Mouse (Mus musculus) limb, embryonic 10.5 days (tissue): ENCODE data around the gene Lcn9. TPM values are rescaled to one million over a fixed set of nuclear protein-coding genes. Genes with fewer than 3 reads are reported as not detected.

ENCODE experiments used
- DNase-seq: peaks from one replicate; pipeline ENCODE4 v3.0.0-alpha.2; 2017; ENCODE audit warnings: low spot score
- H3K27ac ChIP-seq: fragments of 300-500 bp; sonication (generic); 2 replicates; pipeline ENCODE4 v1.5.1; 2016; ENCODE audit warnings: mild to moderate bottlenecking
- H3K27me3 ChIP-seq: fragments of 300-500 bp; sonication (generic); 2 replicates; pipeline ENCODE4 v1.6.1; 2016; ENCODE audit warnings: low read depth, mild to moderate bottlenecking; ENCODE audit not compliant: poor library complexity, severe bottlenecking
- H3K36me3 ChIP-seq: fragments of 300-500 bp; sonication (generic); 2 replicates; pipeline ENCODE4 v1.6.1; 2016; ENCODE audit warnings: mild to moderate bottlenecking, moderate library complexity
- H3K4me1 ChIP-seq: fragments of 300-500 bp; sonication (generic); 2 replicates; pipeline ENCODE4 v1.6.1; 2016
- H3K4me3 ChIP-seq: fragments of 300-500 bp; sonication (generic); 2 replicates; pipeline ENCODE4 v1.5.1; 2016; ENCODE audit warnings: mild to moderate bottlenecking, moderate library complexity
- H3K9me3 ChIP-seq: fragments of 300-500 bp; sonication (generic); replicated peaks from 2 replicates; pipeline ENCODE4 v1.6.1; 2016; ENCODE audit warnings: mild to moderate bottlenecking
- WGBS: fragments of 180-500 bp; shearing (Covaris S2); methylation state at CpG from one replicate; pipeline ENCODE4 v1.1.7; 2016; 5-methylcytosine and 5-hydroxymethylcytosine counted together
- polyA plus RNA-seq: library from polyadenylated mRNA; unstranded; fragments of >200 nt; fragmentation: Nextera tagmentation; extraction: Ambion mirVana; gene quantifications from 2 replicates; pipeline ENCODE4 v1.2.1, GENCODE M21; 2016

The Lcn9 gene
- polyA plus RNA-seq: not detected in 2 replicates

- Histone ChIP-seq H3K27ac (no peak within 1 kb of the TSS), H3K4me1 (no peaks in the 10 kb centered on the region), H3K36me3 (no peaks in the 10 kb centered on the region), H3K4me3 (no peak within 1 kb of the TSS), H3K27me3 (no peaks in the 10 kb centered on the region), H3K9me3 (no peaks in the 10 kb centered on the region)
- no peak for DNase-seq
- 96% methylated on average over 1 of the region's 1 CpGs for WGBS
Observed at GRCm38 (mm10) chr2:25822806-25823205, at the start of gene Lcn9. Lcn9 (plus strand) TSS chr2:25823153.

GRCm38 (mm10) chr2:25773507-25773906 is 49.4 kb upstream of the Lcn9 start:
- 88% methylated on average over 2 of the region's 2 CpGs for WGBS
- Histone ChIP-seq H3K36me3 (no peaks in the 10 kb centered on the region), H3K9me3 (no peaks in the 10 kb centered on the region), H3K27me3 (no peaks in the 10 kb centered on the region), H3K4me1 (no peaks in the 10 kb centered on the region), H3K4me3 (no peak overlapping the region), H3K27ac (no peak overlapping the region)
- DNase-seq: no peak

DNA sequence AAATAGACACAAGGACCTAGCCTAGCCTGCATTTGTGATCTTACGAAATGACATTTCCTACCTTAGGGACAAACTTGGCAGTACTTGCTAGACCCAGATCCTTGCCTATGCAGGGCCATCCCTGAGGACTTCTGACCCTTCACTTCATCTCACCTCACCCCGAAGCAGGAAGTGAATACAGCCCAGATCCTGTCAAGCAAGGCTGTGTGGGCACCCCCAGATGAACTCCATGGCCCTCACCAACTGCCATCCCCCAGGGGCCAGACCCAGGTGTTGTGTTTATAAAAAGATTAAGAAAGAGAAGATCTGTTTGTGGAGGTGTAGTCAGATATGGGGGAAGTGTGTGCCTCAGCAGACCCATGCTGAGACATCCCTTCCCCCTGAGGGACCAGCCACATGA is 48.3 kb upstream of the Lcn9 start:
- Histone ChIP-seq H3K27ac (no peak overlapping the region), H3K4me3 (no peak overlapping the region), H3K27me3 (no peaks in the 10 kb centered on the region), H3K9me3 (no peaks in the 10 kb centered on the region), H3K36me3 (no peaks in the 10 kb centered on the region), H3K4me1 (no peaks in the 10 kb centered on the region)
- WGBS: 83% methylated on average over 2 of the region's 2 CpGs
- DNase-seq: no peak

DNA sequence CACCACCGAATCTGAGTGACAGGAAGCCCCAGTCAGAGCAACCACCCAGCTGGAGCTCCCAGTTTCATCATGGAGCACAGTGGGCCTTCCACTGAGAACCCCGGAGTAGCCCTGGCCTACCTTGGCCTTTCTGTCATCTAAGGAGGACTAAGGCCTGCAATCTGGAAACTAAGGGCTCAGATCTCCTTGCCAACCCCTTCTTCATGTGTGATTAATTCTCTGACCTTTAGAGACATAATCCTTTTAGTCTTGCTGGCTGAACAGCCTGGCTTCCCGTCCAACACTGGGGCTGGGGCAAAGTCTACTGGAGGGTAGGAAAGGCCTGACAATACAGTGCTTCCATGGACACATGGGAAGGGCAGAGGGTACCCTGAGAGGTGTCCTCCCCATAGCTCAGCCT is 47.0 kb upstream of the Lcn9 start:
- Histone ChIP-seq H3K9me3 (no peaks in the 10 kb centered on the region), H3K27me3 (no peaks in the 10 kb centered on the region), H3K4me1 (no peaks in the 10 kb centered on the region), H3K36me3 (no peaks in the 10 kb centered on the region), H3K27ac (no peak overlapping the region), H3K4me3 (no peak overlapping the region)
- WGBS: 84% methylated on average over 3 of the region's 3 CpGs
- DNase-seq: no peak

GRCm38 (mm10) chr2:25776717-25777116 is 46.2 kb upstream of the Lcn9 start, which contains the start of gene Lcn11:
Lcn11 (plus strand) TSS chr2:25777017.
- H3K36me3 ChIP-seq: no peaks in the 10 kb centered on the region
- H3K27me3 ChIP-seq: no peaks in the 10 kb centered on the region
- no peaks in the 10 kb centered on the region for H3K9me3 ChIP-seq
- 96% methylated on average over 1 of the region's 1 CpGs for WGBS
- no peak within 1 kb of the TSS for H3K27ac ChIP-seq
- no peak for DNase-seq
- H3K4me1 ChIP-seq: no peaks in the 10 kb centered on the region
- no peak within 1 kb of the TSS for H3K4me3 ChIP-seq

DNA sequence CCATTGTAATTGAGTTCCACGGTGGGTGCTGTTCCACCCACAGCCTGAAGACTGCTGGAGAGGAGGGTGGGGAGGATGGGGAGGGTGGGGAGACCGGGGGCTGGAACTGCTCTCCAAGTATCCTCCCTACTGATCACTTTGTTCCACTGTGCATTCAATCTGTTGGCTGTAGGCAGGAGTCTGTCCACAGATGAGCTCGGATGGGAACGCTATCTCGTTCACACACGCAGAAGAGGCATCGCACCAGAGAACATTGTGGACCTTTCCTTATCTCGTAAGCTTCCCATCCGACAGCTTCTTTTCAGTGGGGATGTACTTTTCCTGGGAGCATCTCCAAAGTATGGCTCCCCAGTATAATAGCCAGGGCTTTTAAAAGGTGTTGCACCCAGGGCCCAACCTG is 43.9 kb upstream of the Lcn9 start:
- H3K4me3 ChIP-seq: no peak overlapping the region
- no peaks in the 10 kb centered on the region for H3K36me3 ChIP-seq
- no peaks in the 10 kb centered on the region for H3K4me1 ChIP-seq
- no peak overlapping the region for H3K27ac ChIP-seq
- DNase-seq: no peak
- WGBS: 87% methylated on average over 9 of the region's 9 CpGs
- no peaks in the 10 kb centered on the region for H3K9me3 ChIP-seq
- no peaks in the 10 kb centered on the region for H3K27me3 ChIP-seq

GRCm38 (mm10) chr2:25780921-25781320 is 42.0 kb upstream of the Lcn9 start:
- Histone ChIP-seq H3K27me3 (no peaks in the 10 kb centered on the region), H3K27ac (no peak overlapping the region), H3K4me3 (no peak overlapping the region), H3K4me1 (peaks cover 8% of the 10 kb centered on the region; the same call in 1 of the 2 replicates), H3K9me3 (no peaks in the 10 kb centered on the region), H3K36me3 (no peaks in the 10 kb centered on the region)
- DNase-seq: no peak
- WGBS: 39% methylated on average over 4 of the region's 4 CpGs

GRCm38 (mm10) chr2:25781957-25782356 is 41.0 kb upstream of the Lcn9 start, which contains the start of gene Gm13539:
Gm13539 (plus strand) TSS chr2:25782257.
- Histone ChIP-seq H3K4me1 (peaks cover 11% of the 10 kb centered on the region), H3K4me3 (no peak within 1 kb of the TSS), H3K9me3 (no peaks in the 10 kb centered on the region), H3K36me3 (no peaks in the 10 kb centered on the region), H3K27me3 (no peaks in the 10 kb centered on the region), H3K27ac (no peak within 1 kb of the TSS)
- DNase-seq: no peak
- WGBS: 87% methylated on average over 3 of the region's 3 CpGs

- 73% methylated on average over 5 of the region's 5 CpGs for WGBS
- no peak overlapping the region for H3K27ac ChIP-seq
- no peaks in the 10 kb centered on the region for H3K27me3 ChIP-seq
- H3K4me3 ChIP-seq: no peak overlapping the region
- no peak for DNase-seq
- H3K4me1 ChIP-seq: peaks cover 11% of the 10 kb centered on the region
- no peaks in the 10 kb centered on the region for H3K9me3 ChIP-seq
- H3K36me3 ChIP-seq: no peaks in the 10 kb centered on the region
Observed at GRCm38 (mm10) chr2:25785573-25786322, 37.2 kb upstream of the Lcn9 start.

DNA sequence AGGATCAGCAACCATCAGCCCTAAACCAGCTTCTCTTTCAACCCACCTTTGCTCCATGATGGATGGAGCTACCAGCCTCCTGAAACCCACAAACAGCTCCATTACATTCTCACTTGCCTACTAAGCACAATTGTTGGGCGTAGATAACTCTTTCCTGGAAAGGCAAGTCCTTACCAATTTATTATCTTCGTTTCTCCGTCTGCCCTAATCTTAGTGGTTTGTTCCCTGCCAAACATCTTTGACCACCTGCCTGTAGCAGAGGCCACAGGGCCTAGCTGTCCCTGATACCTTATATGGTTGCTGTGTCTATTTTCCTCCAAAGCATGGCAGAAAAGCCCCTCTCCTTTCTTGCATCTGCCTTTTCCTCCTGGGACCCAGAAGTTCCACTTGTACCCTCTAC is 33.9 kb upstream of the Lcn9 start:
- peaks cover 11% of the 10 kb centered on the region for H3K4me1 ChIP-seq
- no peak for DNase-seq
- 83% methylated on average over 3 of the region's 3 CpGs for WGBS
- H3K36me3 ChIP-seq: no peaks in the 10 kb centered on the region
- H3K27ac ChIP-seq: no peak overlapping the region
- H3K9me3 ChIP-seq: no peaks in the 10 kb centered on the region
- no peak overlapping the region for H3K4me3 ChIP-seq
- H3K27me3 ChIP-seq: no peaks in the 10 kb centered on the region

GRCm38 (mm10) chr2:25797635-25798034 is 25.3 kb upstream of the Lcn9 start:
- no peak for DNase-seq
- Histone ChIP-seq H3K4me3 (no peak overlapping the region), H3K4me1 (no peaks in the 10 kb centered on the region), H3K9me3 (no peaks in the 10 kb centered on the region), H3K27me3 (no peaks in the 10 kb centered on the region), H3K27ac (no peak overlapping the region), H3K36me3 (no peaks in the 10 kb centered on the region)
- WGBS: 42% methylated on average over 2 of the region's 2 CpGs

DNA sequence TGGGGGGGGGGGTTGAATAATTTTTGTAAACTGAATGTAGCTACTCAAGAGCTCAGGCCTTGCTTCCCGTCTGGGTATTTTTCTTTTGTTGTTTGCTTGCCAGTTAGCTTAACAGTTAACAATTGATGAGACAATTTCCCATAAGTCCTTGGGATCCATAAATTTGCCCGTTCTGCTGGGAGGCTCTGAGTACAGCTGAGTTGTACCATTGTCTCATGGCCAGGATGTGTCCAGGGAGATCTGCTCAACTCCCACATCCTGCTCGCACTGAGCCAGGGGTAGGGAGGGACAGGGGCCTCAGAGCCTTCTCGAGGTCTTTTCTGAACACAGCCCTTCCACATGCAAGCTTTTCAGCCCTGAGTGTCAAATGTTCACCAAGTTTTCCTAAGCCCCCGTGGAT is 24.9 kb upstream of the Lcn9 start:
- no peaks in the 10 kb centered on the region for H3K9me3 ChIP-seq
- no peak overlapping the region for H3K4me3 ChIP-seq
- no peaks in the 10 kb centered on the region for H3K4me1 ChIP-seq
- H3K36me3 ChIP-seq: no peaks in the 10 kb centered on the region
- 70% methylated on average over 5 of the region's 5 CpGs for WGBS
- DNase-seq: no peak
- no peaks in the 10 kb centered on the region for H3K27me3 ChIP-seq
- H3K27ac ChIP-seq: no peak overlapping the region

DNA sequence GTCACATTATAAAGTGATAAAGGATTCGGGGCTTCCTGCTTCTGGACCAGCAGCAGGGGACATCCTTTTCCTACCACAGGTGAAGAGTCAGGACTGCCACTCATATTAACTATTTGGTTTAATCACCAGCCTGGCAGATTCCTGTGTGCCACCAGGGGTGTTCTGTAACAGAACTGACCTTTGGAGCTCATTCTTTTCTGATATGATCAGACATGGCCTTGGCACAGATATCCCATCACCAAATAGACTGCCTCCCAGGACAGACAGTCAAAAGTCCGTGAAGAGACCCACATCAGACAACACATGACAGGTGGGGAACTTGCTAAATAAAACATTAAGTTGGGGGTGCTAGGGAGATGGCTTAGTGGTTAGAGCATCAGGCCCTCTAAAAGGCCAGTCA is 11.2 kb upstream of the Lcn9 start:
- H3K4me3 ChIP-seq: no peak overlapping the region
- H3K27ac ChIP-seq: no peak overlapping the region
- no peaks in the 10 kb centered on the region for H3K4me1 ChIP-seq
- H3K36me3 ChIP-seq: no peaks in the 10 kb centered on the region
- DNase-seq: no peak
- H3K27me3 ChIP-seq: no peaks in the 10 kb centered on the region
- no peaks in the 10 kb centered on the region for H3K9me3 ChIP-seq
- 82% methylated on average over 2 of the region's 2 CpGs for WGBS

- no peaks in the 10 kb centered on the region for H3K27me3 ChIP-seq
- H3K4me3 ChIP-seq: no peak overlapping the region
- DNase-seq: no peak
- no peak overlapping the region for H3K27ac ChIP-seq
- 80% methylated on average over 5 of the region's 5 CpGs for WGBS
- H3K36me3 ChIP-seq: no peaks in the 10 kb centered on the region
- no peaks in the 10 kb centered on the region for H3K4me1 ChIP-seq
- H3K9me3 ChIP-seq: no peaks in the 10 kb centered on the region
Observed at GRCm38 (mm10) chr2:25813364-25813763, 9.6 kb upstream of the Lcn9 start.
